8 mouse cellular contexts compared by ENCODE assay signal in genomic region chr8:95702480-95703446, GRCm38 (mm10). TPM values are rescaled to one million over a fixed set of nuclear protein-coding genes. Genes with fewer than 3 reads are reported as not detected.
A peak's percentile ranks its signal among the peaks of the same experiment; 100 is the strongest.
DNase-seq lines count a peak whose midpoint lies in the region; ATAC-seq and TF ChIP-seq lines count a peak whose summit lies in the region.

No protein-coding gene starts in this region.

- H3K27ac ChIP-seq in heart, embryonic 13.5 days (replicated peaks), result peak overlapping the region; percentile 90
- no peak overlapping the region for H3K27ac ChIP-seq in kidney, embryonic 16.5 days (ENCODE audit: low read length)
- peak overlapping the region; percentile 90 for H3K27ac ChIP-seq in midbrain, postnatal 0 days (ENCODE audit: low read depth, low read length)
- no peak overlapping the region for H3K27ac ChIP-seq in stomach, embryonic 14.5 days (ENCODE audit: low read length)

- peak; percentile 24; the same call in 1 of the 2 replicates for TF ChIP-seq CTCF in midbrain, postnatal 0 days (IDR thresholded peaks at IDR 0.05)

- peaks cover 29% of the 10 kb centered on the region for H3K36me3 ChIP-seq in heart, embryonic 13.5 days
- H3K36me3 ChIP-seq in kidney, embryonic 16.5 days (ENCODE audit: insufficient read depth, low read length), result no peaks in the 10 kb centered on the region
- peaks cover 18% of the 10 kb centered on the region for H3K36me3 ChIP-seq in midbrain, postnatal 0 days (ENCODE audit: insufficient read depth, low read length)
- H3K36me3 ChIP-seq in stomach, embryonic 14.5 days (ENCODE audit: control insufficient read depth, insufficient read depth, low read length), result no peaks in the 10 kb centered on the region

- no peaks in the 10 kb centered on the region for H3K9me3 ChIP-seq in heart, embryonic 13.5 days
- no peaks in the 10 kb centered on the region for H3K9me3 ChIP-seq in kidney, embryonic 16.5 days (ENCODE audit: low read length)
- H3K9me3 ChIP-seq in midbrain, postnatal 0 days (ENCODE audit: low read length), result no peaks in the 10 kb centered on the region
- no peaks in the 10 kb centered on the region for H3K9me3 ChIP-seq in stomach, embryonic 14.5 days (ENCODE audit: control insufficient read depth, low read depth, low read length)

- WGBS in heart, embryonic 13.5 days, result 3% methylated on average over 34 of the region's 34 CpGs
- WGBS in kidney, embryonic 16.5 days, result 3% methylated on average over 34 of the region's 34 CpGs
- 2% methylated on average over 34 of the region's 34 CpGs for WGBS in midbrain, postnatal 0 days
- 1% methylated on average over 34 of the region's 34 CpGs for WGBS in stomach, embryonic 14.5 days

- peaks cover 33% of the 10 kb centered on the region for H3K4me1 ChIP-seq in heart, embryonic 13.5 days
- H3K4me1 ChIP-seq in kidney, embryonic 16.5 days (ENCODE audit: insufficient read depth, low read length), result peaks cover 11% of the 10 kb centered on the region; the same call in 1 of the 2 replicates
- peaks cover 28% of the 10 kb centered on the region for H3K4me1 ChIP-seq in midbrain, postnatal 0 days (ENCODE audit: insufficient read depth, low read length)
- H3K4me1 ChIP-seq in stomach, embryonic 14.5 days (ENCODE audit: control insufficient read depth, insufficient read depth, low read length), result peaks cover 9% of the 10 kb centered on the region; the same call in 1 of the 2 replicates

- H3K4me3 ChIP-seq in heart, embryonic 13.5 days, result peak overlapping the region; percentile 84
- H3K4me3 ChIP-seq in kidney, embryonic 16.5 days (ENCODE audit: low read length), result peak overlapping the region; percentile 55
- H3K4me3 ChIP-seq in midbrain, postnatal 0 days (ENCODE audit: low read depth, low read length), result peak overlapping the region; percentile 77
- peak overlapping the region; percentile 53 for H3K4me3 ChIP-seq in stomach, embryonic 14.5 days (ENCODE audit: low read depth, low read length)

- DNase-seq in CD4-positive, CD25-positive, alpha-beta regulatory T cell, adult 2 months (ENCODE audit: low read depth, low spot score), result peak; percentile 85
- peak; percentile 93 for DNase-seq in brain, embryonic 18.5 days (ENCODE audit: low read depth, low spot score)
- DNase-seq in fibroblast of lung, adult 2 months (ENCODE audit: low read depth), result peak; percentile 64
- DNase-seq in liver, result peak; percentile 83
- DNase-seq in midbrain, postnatal 0 days (ENCODE audit: low spot score), result peak; percentile 97

- ATAC-seq in heart, embryonic 13.5 days (ENCODE audit: extremely low read depth, insufficient number of reproducible peaks, low FRiP score, low TSS enrichment), result peak; percentile 83
- ATAC-seq in kidney, embryonic 16.5 days (ENCODE audit: low FRiP score, low TSS enrichment), result peak; percentile 95
- peak; percentile 92 for ATAC-seq in midbrain, postnatal 0 days (ENCODE audit: low FRiP score)
- ATAC-seq in stomach, embryonic 14.5 days (ENCODE audit: insufficient number of reproducible peaks, insufficient read depth, low FRiP score, low read depth), result peak; percentile 93

- H3K4me2 ChIP-seq in heart, embryonic 13.5 days, result peak overlapping the region; percentile 90
- H3K4me2 ChIP-seq in kidney, embryonic 16.5 days (replicated peaks; ENCODE audit: low read depth, low read length), result peak overlapping the region; percentile 73
- H3K4me2 ChIP-seq in midbrain, postnatal 0 days (ENCODE audit: low read depth, low read length, poor library complexity, severe bottlenecking), result peak overlapping the region; percentile 64
- H3K4me2 ChIP-seq in stomach, embryonic 14.5 days (replicated peaks; ENCODE audit: low read depth, low read length), result peak overlapping the region; percentile 99

- peaks cover 35% of the 10 kb centered on the region for H3K27me3 ChIP-seq in heart, embryonic 13.5 days (replicated peaks)
- peaks cover 8% of the 10 kb centered on the region for H3K27me3 ChIP-seq in kidney, embryonic 16.5 days (ENCODE audit: insufficient read depth, low read length)
- H3K27me3 ChIP-seq in midbrain, postnatal 0 days (ENCODE audit: insufficient read depth, low read length), result no peaks in the 10 kb centered on the region
- H3K27me3 ChIP-seq in stomach, embryonic 14.5 days (ENCODE audit: control insufficient read depth, insufficient read depth, low read length), result no peaks in the 10 kb centered on the region

- H3K9ac ChIP-seq in heart, embryonic 13.5 days, result peak overlapping the region; percentile 94
- peak overlapping the region; percentile 64 for H3K9ac ChIP-seq in kidney, embryonic 16.5 days (replicated peaks; ENCODE audit: low read length)
- H3K9ac ChIP-seq in midbrain, postnatal 0 days (replicated peaks; ENCODE audit: low read length, poor library complexity, severe bottlenecking), result peak overlapping the region; percentile 92
- H3K9ac ChIP-seq in stomach, embryonic 14.5 days (replicated peaks; ENCODE audit: low read depth, low read length), result peak overlapping the region; percentile 40

RNA-seq across cellular contexts. Expression of gene Setd6, which starts 12.9 kb away (rescaled TPM):
- polyA plus RNA-seq in heart, embryonic 13.5 days (2015; fragmentation: Nextera tagmentation; extraction: Ambion mirVana), result 15.9 and 18.1 TPM in 2 replicates
- polyA plus RNA-seq in kidney, embryonic 16.5 days (2015; fragmentation: Nextera tagmentation; extraction: Ambion mirVana), result 21.3 and 22.7 TPM in 2 replicates
- total RNA-seq in midbrain, postnatal 0 days (2014; rRNA removed), result 15.7 and 23.6 TPM in 2 replicates
- 41.8 and 44.3 TPM in 2 replicates for polyA plus RNA-seq in midbrain, postnatal 0 days (2015; fragmentation: Nextera tagmentation; extraction: Ambion mirVana)
- polyA plus RNA-seq in stomach, embryonic 14.5 days (2014; fragmentation: Nextera tagmentation; extraction: Ambion mirVana), result 17.4 and 18.8 TPM in 2 replicates

RNA-seq across cellular contexts. Expression of gene Ndrg4, which starts 26.0 kb away (rescaled TPM):
- polyA plus RNA-seq in heart, embryonic 13.5 days (2015; fragmentation: Nextera tagmentation; extraction: Ambion mirVana), result 256 and 289 TPM in 2 replicates
- 20.1 and 23.7 TPM in 2 replicates for polyA plus RNA-seq in kidney, embryonic 16.5 days (2015; fragmentation: Nextera tagmentation; extraction: Ambion mirVana)
- total RNA-seq in midbrain, postnatal 0 days (2014; rRNA removed), result 814 and 937 TPM in 2 replicates
- polyA plus RNA-seq in midbrain, postnatal 0 days (2015; fragmentation: Nextera tagmentation; extraction: Ambion mirVana), result 641 and 735 TPM in 2 replicates
- polyA plus RNA-seq in stomach, embryonic 14.5 days (2014; fragmentation: Nextera tagmentation; extraction: Ambion mirVana), result 21.0 and 22.3 TPM in 2 replicates

Comparison
In these comparisons a context has a peak if more than half of its experiments do, and no peak if none do; other contexts are left out.
1. H3K27ac ChIP-seq: peak in heart, embryonic 13.5 days (single experiment) and midbrain, postnatal 0 days (single experiment); none in kidney, embryonic 16.5 days (single experiment) and stomach, embryonic 14.5 days (single experiment).
2. H3K9ac ChIP-seq: peak in every context shown above with its lines; median percentile 94 in heart, embryonic 13.5 days; 92 in midbrain, postnatal 0 days; 64 in kidney, embryonic 16.5 days; 40 in stomach, embryonic 14.5 days.
3. RNA of gene Ndrg4, which starts 26.0 kb away (polyA plus RNA-seq): 641 to 735 TPM in midbrain, postnatal 0 days and 256 to 289 TPM in heart, embryonic 13.5 days; 20.1 to 23.7 TPM in kidney, embryonic 16.5 days and 21.0 to 22.3 TPM in stomach, embryonic 14.5 days; every median in the first group is over 10 times any median in the second.
4. Peak in every context shown above with its lines, with median percentiles within 50 percentile points of each other: DNase-seq, ATAC-seq, H3K4me2 ChIP-seq and H3K4me3 ChIP-seq.